Mouse (Mus musculus) liver, embryonic 13.5 days (tissue): ENCODE measurements at regions not wholly inside any gene's neighbourhood (a gene's known extent, or its start where the extent isn't known, plus 50 kb on each side); places are given as distances from the start of the nearest gene placed in this dataset.

Experiments used
- ATAC-seq: fragments of 200-750 bp; cut with Nextera tagmentation; 2 replicates; pipeline ENCODE4 v1.8.0; 2017; ENCODE audit warnings: low read depth, mild to moderate bottlenecking, moderate number of reproducible peaks, moderate library complexity
- DNase-seq: peaks from one replicate; pipeline ENCODE4 v3.0.0; 2022
- H3K27ac ChIP-seq: fragments of 300-500 bp; sonication (generic); 2 replicates; pipeline ENCODE4 v1.5.1; 2015; ENCODE audit warnings: moderate library complexity, mild to moderate bottlenecking, inconsistent platforms
- H3K27me3 ChIP-seq: fragments of 300-500 bp; sonication (generic); 2 replicates; pipeline ENCODE4 v1.6.1; 2015; ENCODE audit warnings: mild to moderate bottlenecking, inconsistent platforms
- H3K36me3 ChIP-seq: fragments of 300-500 bp; sonication (generic); 2 replicates; pipeline ENCODE4 v1.6.1; 2015; ENCODE audit warnings: mild to moderate bottlenecking, inconsistent platforms
- H3K4me1 ChIP-seq: fragments of 300-500 bp; sonication (generic); replicated peaks from 2 replicates; pipeline ENCODE4 v1.6.1; 2015; ENCODE audit warnings: inconsistent platforms
- H3K4me2 ChIP-seq: fragments of 300-500 bp; sonication (generic); 2 replicates; pipeline ENCODE4 v1.6.1; 2015; ENCODE audit warnings: inconsistent platforms, mild to moderate bottlenecking, moderate library complexity
- H3K4me3 ChIP-seq: fragments of 300-500 bp; sonication (generic); replicated peaks from 2 replicates; pipeline ENCODE4 v1.5.1; 2015; ENCODE audit warnings: mild to moderate bottlenecking, inconsistent platforms
- H3K9ac ChIP-seq: fragments of 300-500 bp; sonication (generic); 2 replicates; pipeline ENCODE4 v1.6.1; 2015; ENCODE audit warnings: mild to moderate bottlenecking, inconsistent platforms
- H3K9me3 ChIP-seq: fragments of 300-500 bp; sonication (generic); replicated peaks from 2 replicates; pipeline ENCODE4 v1.6.1; 2016; ENCODE audit warnings: inconsistent platforms
- WGBS: fragments of 180-500 bp; shearing (Covaris S2); methylation state at CpG from one replicate; pipeline ENCODE4 v1.1.7; 2015; ENCODE audit not compliant: insufficient replicate concordance; 5-methylcytosine and 5-hydroxymethylcytosine counted together

- Histone ChIP-seq H3K27ac (no peak overlapping the region), H3K9me3 (no peaks in the 10 kb centered on the region), H3K4me3 (no peak overlapping the region), H3K27me3 (0 out of 2 replicates have a peak, but pooled peaks cover 2% of the 10 kb centered on the region), H3K4me1 (peaks cover 13% of the 10 kb centered on the region), H3K36me3 (no peaks in the 10 kb centered on the region), H3K9ac (no peak overlapping the region), H3K4me2 (no peak overlapping the region)
- ATAC-seq: no peak
- no peak for DNase-seq
- 58% methylated on average over 7 of the region's 7 CpGs for WGBS
These were observed 114.9 kb upstream of the Lemd2 start for GRCm38 (mm10) chr17:27318969-27319695.

- ATAC-seq: no peak
- H3K4me3 ChIP-seq: no peak overlapping the region
- WGBS: 56% methylated on average over 14 of the region's 14 CpGs
These were observed 113.5 kb upstream of the Lemd2 start for GRCm38 (mm10) chr17:27317576-27318277.

GRCm38 (mm10) chr17:27316711-27317575 lies 112.7 kb upstream of the Lemd2 start:
- no peaks in the 10 kb centered on the region for H3K36me3 ChIP-seq
- ATAC-seq: no peak
- no peak overlapping the region for H3K27ac ChIP-seq

More at GRCm38 (mm10) chr17:27317576-27318277, 113.5 kb upstream of the Lemd2 start:
- H3K27ac ChIP-seq: no peak overlapping the region
- peaks cover 5% of the 10 kb centered on the region; the same call in 1 of the 2 replicates for H3K4me1 ChIP-seq
- no peak overlapping the region for H3K4me2 ChIP-seq
- DNase-seq: no peak
- H3K9me3 ChIP-seq: no peaks in the 10 kb centered on the region
- no peaks in the 10 kb centered on the region for H3K36me3 ChIP-seq
- H3K9ac ChIP-seq: no peak overlapping the region
- H3K27me3 ChIP-seq: 0 out of 2 replicates have a peak, but pooled peaks cover 2% of the 10 kb centered on the region

GRCm38 (mm10) chr17:27315947-27316628 lies 111.8 kb upstream of the Lemd2 start:
- Histone ChIP-seq H3K27me3 (0 out of 2 replicates have a peak, but pooled peaks cover 2% of the 10 kb centered on the region), H3K9ac (no peak overlapping the region), H3K4me3 (no peak overlapping the region), H3K4me2 (no peak overlapping the region), H3K4me1 (peaks cover 5% of the 10 kb centered on the region; the same call in 1 of the 2 replicates), H3K27ac (no peak overlapping the region), H3K36me3 (no peaks in the 10 kb centered on the region), H3K9me3 (no peaks in the 10 kb centered on the region)
- no peak for DNase-seq
- WGBS: 60% methylated on average over 11 of the region's 11 CpGs
- no peak for ATAC-seq

More at GRCm38 (mm10) chr17:27316711-27317575, 112.7 kb upstream of the Lemd2 start:
- no peak overlapping the region for H3K4me3 ChIP-seq
- H3K27me3 ChIP-seq: 0 out of 2 replicates have a peak, but pooled peaks cover 2% of the 10 kb centered on the region
- H3K4me1 ChIP-seq: peaks cover 5% of the 10 kb centered on the region; the same call in 1 of the 2 replicates
- WGBS: 73% methylated on average over 21 of the region's 21 CpGs
- H3K4me2 ChIP-seq: no peak overlapping the region
- DNase-seq: no peak
- no peaks in the 10 kb centered on the region for H3K9me3 ChIP-seq
- no peak overlapping the region for H3K9ac ChIP-seq

DNA sequence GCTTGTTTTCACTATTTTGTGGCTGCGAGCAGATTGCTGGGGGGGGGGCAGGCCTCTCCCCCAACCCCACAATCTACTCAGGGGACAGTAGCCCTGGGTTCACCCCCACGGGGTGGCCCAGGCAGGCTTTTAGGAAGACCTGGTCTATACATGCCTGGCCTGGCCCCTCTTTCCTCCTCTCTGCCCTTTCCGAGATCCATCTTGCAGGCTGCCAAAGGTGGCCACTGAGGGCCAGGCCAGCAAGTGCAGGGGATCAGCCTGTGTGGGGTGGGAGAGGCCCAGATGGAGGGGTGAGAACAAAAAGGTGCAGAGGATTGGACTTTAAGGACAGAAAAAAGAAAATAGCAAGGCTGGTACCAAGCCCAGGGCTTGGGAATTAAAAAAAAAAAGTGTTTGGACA lies 111.2 kb upstream of the Lemd2 start:
- 48% methylated on average over 3 of the region's 3 CpGs for WGBS
- Histone ChIP-seq H3K4me2 (no peak overlapping the region), H3K4me3 (no peak overlapping the region), H3K9me3 (no peaks in the 10 kb centered on the region), H3K27me3 (0 out of 2 replicates have a peak, but pooled peaks cover 2% of the 10 kb centered on the region), H3K4me1 (peaks cover 5% of the 10 kb centered on the region; the same call in 1 of the 2 replicates), H3K9ac (no peak overlapping the region), H3K36me3 (no peaks in the 10 kb centered on the region), H3K27ac (no peak overlapping the region)
- DNase-seq: no peak
- no peak for ATAC-seq

- 60% methylated on average over 7 of the region's 7 CpGs for WGBS
- no peak overlapping the region for H3K4me3 ChIP-seq
- DNase-seq (no peak), ATAC-seq (no peak)
- H3K9ac ChIP-seq: no peak overlapping the region
- 0 out of 2 replicates have a peak, but pooled peaks cover 2% of the 10 kb centered on the region for H3K27me3 ChIP-seq
- no peak overlapping the region for H3K4me2 ChIP-seq
- no peaks in the 10 kb centered on the region for H3K36me3 ChIP-seq
- H3K4me1 ChIP-seq: peaks cover 5% of the 10 kb centered on the region; the same call in 1 of the 2 replicates
- no peaks in the 10 kb centered on the region for H3K9me3 ChIP-seq
- no peak overlapping the region for H3K27ac ChIP-seq
These were observed 110.6 kb upstream of the Lemd2 start for GRCm38 (mm10) chr17:27314821-27315392.

DNA sequence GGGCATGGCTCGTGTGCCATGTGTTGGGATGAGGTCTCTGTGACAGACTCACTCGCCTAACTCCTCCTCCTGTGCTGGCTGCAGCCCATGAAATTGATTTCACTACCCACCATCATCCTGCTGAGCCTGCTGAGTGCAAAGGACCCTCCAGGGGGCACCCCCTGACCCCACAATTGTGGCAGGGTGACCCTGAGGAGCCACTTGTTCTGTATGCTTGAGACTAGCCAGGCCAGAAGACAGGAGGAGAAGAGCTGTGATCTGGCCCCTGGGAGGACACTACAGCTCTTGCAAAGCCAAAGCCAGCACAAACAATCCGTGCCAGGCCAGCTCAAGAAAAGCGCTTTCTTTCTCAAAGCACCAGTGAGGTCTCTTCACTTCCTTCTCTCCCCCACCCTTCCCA lies 104.7 kb upstream of the Lemd2 start:
- Histone ChIP-seq H3K4me3 (no peak overlapping the region), H3K9ac (no peak overlapping the region), H3K27ac (no peak overlapping the region), H3K4me1 (no peaks in the 10 kb centered on the region), H3K9me3 (no peaks in the 10 kb centered on the region), H3K36me3 (no peaks in the 10 kb centered on the region), H3K4me2 (no peak overlapping the region), H3K27me3 (no peaks in the 10 kb centered on the region)
- DNase-seq (no peak), ATAC-seq (no peak)
- WGBS: 26% methylated on average over 4 of the region's 4 CpGs

DNA sequence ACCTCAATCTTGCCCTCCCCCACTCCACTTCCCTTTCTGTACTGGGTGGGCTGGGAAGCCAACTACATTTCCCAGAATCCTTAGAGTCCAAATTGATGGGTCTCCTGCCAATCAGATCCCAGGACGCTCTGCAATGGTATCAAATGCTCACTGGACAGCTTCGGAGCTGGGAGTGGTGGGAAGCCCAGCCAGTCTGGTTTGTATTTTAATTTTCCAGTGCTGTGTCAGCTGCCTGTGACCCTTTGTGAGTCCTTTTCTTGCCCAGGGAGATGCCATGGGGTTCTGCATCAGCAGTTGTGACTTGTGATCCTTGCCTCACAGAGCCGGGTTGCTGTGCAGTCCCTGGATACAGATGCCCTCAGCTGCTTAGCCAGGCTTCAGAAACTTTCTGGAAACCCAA lies 100.6 kb upstream of the Lemd2 start:
- H3K36me3 ChIP-seq: no peaks in the 10 kb centered on the region
- WGBS: 66% methylated on average over 3 of the region's 3 CpGs
- no peak overlapping the region for H3K4me2 ChIP-seq
- DNase-seq: no peak
- no peak overlapping the region for H3K9ac ChIP-seq
- no peak for ATAC-seq
- H3K4me1 ChIP-seq: no peaks in the 10 kb centered on the region
- H3K27me3 ChIP-seq: no peaks in the 10 kb centered on the region
- H3K27ac ChIP-seq: no peak overlapping the region
- no peak overlapping the region for H3K4me3 ChIP-seq
- H3K9me3 ChIP-seq: no peaks in the 10 kb centered on the region

DNA sequence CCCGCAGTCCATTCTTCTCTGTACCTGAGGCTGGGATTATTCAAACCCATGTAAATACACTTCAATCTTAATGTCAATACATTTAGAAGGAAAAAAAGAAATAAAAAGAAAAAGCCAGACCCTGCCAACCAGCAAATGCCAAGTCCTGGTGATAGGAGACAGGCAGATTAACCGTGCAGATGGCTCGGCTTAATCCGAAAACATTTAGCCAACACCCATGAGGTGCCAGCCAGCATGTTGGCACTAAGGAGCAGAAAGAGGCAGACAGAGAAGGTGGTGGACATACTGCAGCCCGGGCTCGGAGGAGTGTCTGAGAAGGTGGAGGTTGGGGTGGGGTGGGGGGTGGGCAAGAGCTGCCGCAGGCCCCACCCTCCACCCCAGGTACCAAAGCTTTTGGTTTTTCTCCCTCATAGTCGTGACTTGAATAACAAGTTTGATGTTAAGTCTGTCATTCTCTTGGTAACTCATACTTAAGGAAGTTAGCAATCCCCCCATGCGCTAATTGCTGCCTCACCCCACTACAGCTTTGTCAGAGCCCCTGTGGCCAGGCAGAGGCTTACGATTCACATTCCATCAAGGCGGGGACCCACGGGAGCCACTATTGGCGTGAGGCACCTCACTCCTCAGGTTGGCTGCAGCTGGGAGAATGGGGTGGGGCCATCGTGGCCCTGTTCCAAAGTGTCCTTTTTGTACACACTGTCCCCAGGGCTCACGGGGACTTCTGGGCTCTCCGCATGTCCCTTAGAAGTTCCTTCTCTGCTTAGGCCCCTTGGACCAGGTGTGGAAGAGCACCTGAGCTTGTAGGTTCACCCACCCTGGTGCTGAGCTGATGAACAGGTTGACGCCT lies 99.6 kb upstream of the Lemd2 start:
- Histone ChIP-seq H3K9me3 (no peaks in the 10 kb centered on the region), H3K4me2 (no peak overlapping the region), H3K4me3 (no peak overlapping the region), H3K9ac (no peak overlapping the region), H3K4me1 (no peaks in the 10 kb centered on the region), H3K36me3 (no peaks in the 10 kb centered on the region), H3K27ac (no peak overlapping the region), H3K27me3 (no peaks in the 10 kb centered on the region)
- ATAC-seq (no peak), DNase-seq (no peak)
- 66% methylated on average over 17 of the region's 17 CpGs for WGBS

- ATAC-seq (no peak), DNase-seq (no peak)
- Histone ChIP-seq H3K4me2 (no peak overlapping the region), H3K4me1 (no peaks in the 10 kb centered on the region), H3K4me3 (no peak overlapping the region), H3K36me3 (no peaks in the 10 kb centered on the region), H3K9ac (no peak overlapping the region), H3K27me3 (no peaks in the 10 kb centered on the region), H3K9me3 (no peaks in the 10 kb centered on the region), H3K27ac (no peak overlapping the region)
- 78% methylated on average over 12 of the region's 12 CpGs for WGBS
These were observed 98.8 kb upstream of the Lemd2 start for GRCm38 (mm10) chr17:27303061-27303460.
